Mouse (Mus musculus): ENCODE measurements at regions not wholly inside any gene's neighbourhood (a gene's known extent, or its start where the extent isn't known, plus 50 kb on each side); places are given as distances from the start of the nearest gene placed in this dataset.

DNA sequence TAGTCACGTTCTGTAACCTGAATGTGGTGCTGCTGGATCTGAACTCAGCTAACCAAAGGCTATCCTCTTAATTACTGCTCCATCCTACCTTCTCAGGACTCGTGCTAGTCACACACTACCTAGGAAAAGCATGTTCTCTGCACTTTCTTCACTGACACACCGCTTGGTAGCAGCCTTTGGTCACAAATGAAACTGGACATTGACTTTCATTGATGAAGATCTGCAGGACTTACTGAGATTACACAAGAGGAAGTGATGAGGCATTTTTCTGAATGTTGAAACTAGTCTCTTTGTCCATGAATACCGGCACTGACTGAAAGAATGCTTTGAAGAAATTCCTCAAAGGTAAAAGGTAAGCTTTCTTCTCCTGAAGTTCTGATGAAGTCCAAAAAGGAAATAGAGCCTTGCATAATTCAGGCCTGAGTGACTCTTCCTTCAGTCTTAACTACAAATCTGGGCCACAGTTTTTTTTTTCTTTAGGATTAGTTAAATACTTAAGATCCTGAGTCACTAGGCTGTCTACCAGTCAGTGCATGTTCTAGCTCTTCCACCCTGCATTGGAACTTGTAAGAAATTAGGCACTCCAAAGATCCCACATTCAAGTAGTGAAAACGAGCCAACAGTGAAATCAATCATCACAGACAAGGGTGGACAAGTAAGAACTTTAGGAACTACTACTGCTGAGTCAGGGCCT is 531.0 kb upstream of the A1bg start:
- TF ChIP-seq POLR2A (IDR thresholded peaks at IDR 0.05; ENCODE audit: control insufficient read depth, extremely low read depth, insufficient read depth, low read length, poor library complexity) (no peak), CTCF (IDR thresholded peaks at IDR 0.05; ENCODE audit: borderline replicate concordance, control insufficient read depth, extremely low read depth, insufficient read depth, low read length, poor library complexity) (no peak)
